Mouse (Mus musculus) CH12.LX (cell line): ENCODE data around the gene Dcaf8. TPM values are rescaled to one million over a fixed set of nuclear protein-coding genes. Genes with fewer than 3 reads are reported as not detected.

Experiments
- DNase-seq: peaks from one replicate; pipeline ENCODE4 v3.0.0-alpha.2; 2013; ENCODE audit errors: extremely low read depth
- H3K27ac ChIP-seq: 2 replicates; pipeline ENCODE4 v1.5.1; 2012; ENCODE audit warnings: low read depth, mild to moderate bottlenecking, control low read depth, moderate library complexity; ENCODE audit not compliant: insufficient read depth
- H3K27me3 ChIP-seq: replicated peaks from 2 replicates; pipeline ENCODE3; 2012; ENCODE audit warnings: inconsistent platforms
- H3K36me3 ChIP-seq, 2 experiments: replicated peaks in 1 of 2; 2 replicates each; pipeline versions ENCODE3 to v1.6.1; 2012; ENCODE audit warnings: inconsistent platforms in 1 of 2, low read length in 1 of 2, mild to moderate bottlenecking in 1 of 2, mixed read lengths in 1 of 2, moderate library complexity in 1 of 2; ENCODE audit not compliant: control insufficient read depth in 1 of 2, insufficient read depth in 1 of 2
- H3K4me1 ChIP-seq, 2 experiments: 2 replicates each; pipeline ENCODE4 v1.6.1; 2012; ENCODE audit warnings: inconsistent platforms in 1 of 2, moderate library complexity in 1 of 2; ENCODE audit not compliant: insufficient read depth in 2 of 2, control insufficient read depth in 1 of 2
- H3K4me2 ChIP-seq: 2 replicates; pipeline ENCODE4 v1.6.1; 2012; ENCODE audit warnings: low read depth, mild to moderate bottlenecking, control low read depth; ENCODE audit not compliant: poor library complexity, insufficient read depth, severe bottlenecking
- H3K4me3 ChIP-seq, 3 experiments: fragments of 150-350 bp in 1 of 3; sonication (generic) in 1 of 3; replicated peaks in 1 of 3; 2 replicates each; pipeline versions ENCODE3 to v1.5.1; 2011 to 2012; ENCODE audit warnings: low read depth in 2 of 3, low read length in 2 of 3, mild to moderate bottlenecking in 2 of 3, moderate library complexity in 2 of 3, control low read depth in 1 of 3, improper control_type of control experiment in 1 of 3, inconsistent platforms in 1 of 3, mixed read lengths in 1 of 3; ENCODE audit not compliant: poor library complexity in 1 of 3
- H3K79me2 ChIP-seq: replicated peaks from 2 replicates; pipeline ENCODE4 v1.6.1; 2012; ENCODE audit warnings: mild to moderate bottlenecking, moderate library complexity; ENCODE audit not compliant: control insufficient read depth, poor library complexity, insufficient read depth, severe bottlenecking; ENCODE audit errors: extremely low read depth
- H3K9ac ChIP-seq: 2 replicates; pipeline ENCODE4 v1.6.1; 2012; ENCODE audit warnings: low read depth, mild to moderate bottlenecking, control low read depth, moderate library complexity; ENCODE audit not compliant: insufficient read depth
- H3K9me3 ChIP-seq: replicated peaks from 2 replicates; pipeline ENCODE3; 2012; ENCODE audit warnings: low read length, inconsistent platforms, mixed read lengths
- CHD1 ChIP-seq: IDR thresholded peaks from 2 replicates; pipeline ENCODE4 v1.6.1; 2012; ENCODE audit warnings: low read depth, low read length, improper control_type of control experiment, inconsistent platforms
- CHD2 ChIP-seq: IDR thresholded peaks from 2 replicates; pipeline ENCODE4 v1.6.1; 2011; ENCODE audit warnings: low read length, improper control_type of control experiment
- CTCF ChIP-seq, 2 experiments: IDR thresholded peaks in 1 of 2; conservative IDR thresholded peaks in 1 of 2; 2 replicates each; pipeline ENCODE4 v1.5.1; 2011 to 2012; ENCODE audit warnings: low read depth in 2 of 2, low read length in 2 of 2, improper control_type of control experiment in 1 of 2, inconsistent platforms in 1 of 2, mild to moderate bottlenecking in 1 of 2, moderate library complexity in 1 of 2
- E2F4 ChIP-seq: IDR thresholded peaks from 2 replicates; pipeline ENCODE4 v1.6.1; 2011; ENCODE audit warnings: low read depth, low read length, improper control_type of control experiment; ENCODE audit not compliant: insufficient replicate concordance
- EP300 ChIP-seq: IDR thresholded peaks from 2 replicates; pipeline ENCODE4 v1.6.1; 2011; ENCODE audit warnings: low read length, improper control_type of control experiment
- ETS1 ChIP-seq: conservative IDR thresholded peaks from 2 replicates; pipeline ENCODE4 v1.6.1; 2012; ENCODE audit warnings: low read depth, mild to moderate bottlenecking, inconsistent platforms, low read length, improper control_type of control experiment, moderate library complexity
- IRF4 ChIP-seq: IDR thresholded peaks from 2 replicates; pipeline ENCODE4 v1.6.1; 2014; ENCODE audit warnings: low read depth, mild to moderate bottlenecking, inconsistent platforms, low read length, improper control_type of control experiment
- JUN ChIP-seq: IDR thresholded peaks from 2 replicates; pipeline ENCODE4 v1.6.1; 2011; ENCODE audit warnings: low read depth, mild to moderate bottlenecking, low read length, improper control_type of control experiment, moderate library complexity; ENCODE audit not compliant: insufficient read depth
- KAT2A ChIP-seq: IDR thresholded peaks from 2 replicates; pipeline ENCODE4 v1.6.1; 2012; ENCODE audit warnings: low read length, improper control_type of control experiment, inconsistent platforms; ENCODE audit not compliant: insufficient replicate concordance
- MAX ChIP-seq: IDR thresholded peaks from 2 replicates; pipeline ENCODE4 v1.6.1; 2011; ENCODE audit warnings: low read length, improper control_type of control experiment
- MAZ ChIP-seq: IDR thresholded peaks from 2 replicates; pipeline ENCODE4 v1.6.1; 2012; ENCODE audit warnings: low read depth, mild to moderate bottlenecking, inconsistent platforms, low read length, improper control_type of control experiment, moderate library complexity
- MEF2A ChIP-seq: IDR thresholded peaks from 2 replicates; pipeline ENCODE4 v1.6.1; 2014; ENCODE audit warnings: low read depth, mild to moderate bottlenecking, inconsistent platforms, low read length, improper control_type of control experiment, borderline replicate concordance
- MYC ChIP-seq: IDR thresholded peaks from 2 replicates; pipeline ENCODE4 v1.6.1; 2011; ENCODE audit warnings: low read depth, mild to moderate bottlenecking, improper control_type of control experiment, low read length
- PAX5 ChIP-seq: IDR thresholded peaks from 2 replicates; pipeline ENCODE4 v1.6.1; 2012; ENCODE audit warnings: low read length, inconsistent platforms, mixed read lengths
- POLR2AphosphoS2 ChIP-seq: IDR thresholded peaks from 2 replicates; pipeline ENCODE4 v1.6.1; 2011; ENCODE audit warnings: low read depth, low read length, improper control_type of control experiment
- RCOR1 ChIP-seq: conservative IDR thresholded peaks from 2 replicates; pipeline ENCODE4 v1.6.1; 2012; ENCODE audit warnings: low read depth, mild to moderate bottlenecking, inconsistent platforms, low read length, improper control_type of control experiment
- TBP ChIP-seq: conservative IDR thresholded peaks from 2 replicates; pipeline ENCODE4 v1.6.1; 2011; ENCODE audit warnings: low read depth, low read length, improper control_type of control experiment
- TCF12 ChIP-seq: IDR thresholded peaks from 2 replicates; pipeline ENCODE4 v1.6.1; 2014; ENCODE audit warnings: low read depth, mild to moderate bottlenecking, inconsistent platforms, low read length, improper control_type of control experiment
- UBTF ChIP-seq: IDR thresholded peaks from 2 replicates; pipeline ENCODE4 v1.6.1; 2012; ENCODE audit warnings: low read depth, mild to moderate bottlenecking, inconsistent platforms, low read length, improper control_type of control experiment, moderate library complexity
- USF1 ChIP-seq: IDR thresholded peaks from 2 replicates; pipeline ENCODE4 v1.6.1; 2014; ENCODE audit warnings: low read depth, mild to moderate bottlenecking, inconsistent platforms, low read length, improper control_type of control experiment
- ZKSCAN1 ChIP-seq: IDR thresholded peaks from 2 replicates; pipeline ENCODE4 v1.6.1; 2012; ENCODE audit warnings: low read depth, inconsistent platforms, low read length, improper control_type of control experiment, borderline replicate concordance
- ZNF384 ChIP-seq: IDR thresholded peaks from 2 replicates; pipeline ENCODE4 v1.6.1; 2012; ENCODE audit warnings: low read depth, low read length, improper control_type of control experiment, inconsistent platforms
- dilution Hi-C: fragments of 300-500 bp; cut with MboI; formaldehyde crosslinking; loops from 2 replicates; pipeline ENCODE4 v1.14.3; 2020; ENCODE audit warnings: low sequenced_read_pairs; ENCODE audit not compliant: extremely low pct_unique_long_range_greater_than_20kb, extremely low pct_ligation_motif_present
- in situ Hi-C: fragments of 300-500 bp; cut with MboI; formaldehyde crosslinking; loops from 3 replicates; pipeline ENCODE4 v1.14.3; 2019; ENCODE audit warnings: low sequenced_read_pairs, low pct_ligation_motif_present, low pct_unique_long_range_greater_than_20kb, mixed read lengths
- polyA plus RNA-seq: library from polyadenylated mRNA; unstranded; fragments of >175 nt; gene quantifications from 2 replicates; pipeline ENCODE4 v1.2.1, GENCODE M21; 2012; ENCODE audit warnings: low read depth; ENCODE audit not compliant: insufficient read length
- total RNA-seq, 2 experiments: library from RNA; depleted of rRNA; stranded (reverse); fragments of 300-350 nt in 1 of 2; fragments of >200 nt in 1 of 2; gene quantifications; 2 replicates each; pipeline ENCODE4 v1.2.3; 2012 to 2014

Gene Dcaf8
- total and polyA plus RNA-seq, 3 experiments, result 46.2 to 77.2 (median 58.5) TPM

GRCm38 (mm10) chr1:172192217-172192616, 44.3 kb downstream of the Dcaf8 start:
- dilution Hi-C loops (no loop called here), in situ Hi-C loops (no loop called here)
- Histone ChIP-seq H3K79me2 (no peaks in the 10 kb centered on the region), H3K36me3 (peaks cover 82 to 94% of the 10 kb centered on the region in 2 experiments), H3K27ac (no peak overlapping the region), H3K9me3 (no peaks in the 10 kb centered on the region), H3K4me2 (no peak overlapping the region), H3K4me1 (no peaks in the 10 kb centered on the region), H3K27me3 (no peaks in the 10 kb centered on the region), H3K9ac (no peak overlapping the region), H3K4me3 (no peak overlapping the region)
- no peak for DNase-seq
- TF ChIP-seq CHD1 (no peak), MAZ (no peak), POLR2AphosphoS2 (no peak), ZNF384 (no peak), USF1 (no peak), MAX (no peak), KAT2A (no peak), CHD2 (no peak), MYC (no peak), JUN (no peak), TBP (no peak), TCF12 (no peak), E2F4 (no peak), RCOR1 (no peak), CTCF (conservative IDR thresholded peaks at IDR 0.05 in 1 of 2, IDR thresholded peaks at IDR 0.05 in 1 of 2; ENCODE audit: low read depth in 2 of 2, low read length in 2 of 2) (no peak), IRF4 (no peak), ETS1 (no peak), PAX5 (no peak), EP300 (no peak)

GRCm38 (mm10) chr1:172194435-172194834, 46.6 kb downstream of the Dcaf8 start:
- dilution Hi-C loops, result no loop called here
- peaks cover 83 to 92% of the 10 kb centered on the region in 2 experiments for H3K36me3 ChIP-seq

More at GRCm38 (mm10) chr1:172194435-172194834, 46.6 kb downstream of the Dcaf8 start:
- H3K4me2 ChIP-seq, result no peak overlapping the region
- H3K9me3 ChIP-seq, result no peaks in the 10 kb centered on the region
- in situ Hi-C loops, result no loop called here
- no peaks in the 10 kb centered on the region for H3K79me2 ChIP-seq
- H3K27ac ChIP-seq, result no peak overlapping the region
- H3K4me3 ChIP-seq, result no peak overlapping the region
- peaks cover 0 to 1% of the 10 kb centered on the region in 2 experiments; a peak in 1 of 4 replicates for H3K4me1 ChIP-seq
- H3K9ac ChIP-seq, result no peak overlapping the region
- no peak for TF ChIP-seq UBTF
- no peak for TF ChIP-seq ZKSCAN1
- no peak for TF ChIP-seq CHD2
- TF ChIP-seq MEF2A, result no peak
- TF ChIP-seq EP300, result no peak
- no peak for TF ChIP-seq PAX5
- no peak for TF ChIP-seq POLR2AphosphoS2
- TF ChIP-seq JUN, result no peak
- TF ChIP-seq TBP, result no peak
- no peaks in the 10 kb centered on the region for H3K27me3 ChIP-seq
- DNase-seq, result no peak
